Mouse (Mus musculus) yolk sac, embryonic 10.5 days (tissue): ENCODE results near the gene Tspan13.
A peak's percentile ranks its signal among the peaks of the same experiment; 100 is the strongest.

ENCODE experiments used
- DNase-seq: peaks from one replicate; pipeline ENCODE4 v3.0.0-alpha.2; 2017; ENCODE audit warnings: low spot score

The Tspan13 gene

GRCm38 (mm10) chr12:36042348-36042778 is at the start of gene Tspan13:
TSS of gene Tspan13 (minus strand) at chr12:36042500.
- peak; percentile 97 for DNase-seq

GRCm38 (mm10) chr12:36091964-36092363 is 49.7 kb upstream of the Tspan13 start:
- no peak for DNase-seq

- no peak for DNase-seq
Measured at GRCm38 (mm10) chr12:36089221-36089620, 46.9 kb upstream of the Tspan13 start.

GRCm38 (mm10) chr12:36088804-36089203 is 46.5 kb upstream of the Tspan13 start:
- DNase-seq: no peak

- no peak for DNase-seq
Measured at GRCm38 (mm10) chr12:36085380-36085779, 43.1 kb upstream of the Tspan13 start.

GRCm38 (mm10) chr12:36078101-36078899 is 36.0 kb upstream of the Tspan13 start:
- DNase-seq: no peak

DNA sequence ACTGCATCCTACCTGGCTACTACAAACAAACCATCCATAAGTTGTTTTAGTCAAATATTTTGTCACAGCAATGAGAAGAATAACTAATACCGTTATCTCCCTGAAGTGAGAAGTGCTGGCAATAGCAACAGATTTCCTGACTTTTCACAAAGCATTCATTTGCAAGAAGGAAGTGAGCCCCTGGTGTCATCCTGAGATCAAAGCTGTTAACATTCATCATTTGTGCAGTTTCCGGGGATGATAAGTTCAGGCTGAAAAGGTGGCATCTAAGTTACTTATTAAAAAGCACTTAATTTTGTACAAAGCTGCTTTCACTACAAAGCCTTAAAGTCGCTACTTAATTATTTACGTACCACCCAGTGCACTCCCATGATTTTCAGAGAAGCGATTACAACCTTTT is 30.6 kb upstream of the Tspan13 start:
- DNase-seq: no peak

- DNase-seq: no peak
Measured at GRCm38 (mm10) chr12:36070231-36070630, 27.9 kb upstream of the Tspan13 start.

DNA sequence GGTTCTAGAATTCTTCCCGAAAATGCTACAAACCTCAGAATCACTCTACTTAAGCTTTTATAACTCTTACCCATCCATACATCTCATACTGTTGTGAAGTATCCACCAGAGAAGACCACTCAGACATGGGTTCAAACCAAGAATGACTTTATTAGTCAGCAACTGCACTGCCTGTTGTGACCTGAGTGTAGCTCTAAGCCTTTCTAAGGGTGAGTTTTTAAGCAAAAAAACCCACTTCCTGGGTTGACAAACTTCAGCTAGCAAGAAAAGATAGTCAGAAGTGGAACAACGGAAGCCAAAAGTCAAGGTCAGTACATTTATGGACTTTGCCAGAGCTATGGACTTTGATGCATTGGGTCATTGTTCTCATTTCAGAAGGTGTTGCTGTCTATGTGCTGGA is 25.2 kb upstream of the Tspan13 start:
- no peak for DNase-seq

GRCm38 (mm10) chr12:36065911-36066310 is 23.6 kb upstream of the Tspan13 start:
- DNase-seq: no peak

DNA sequence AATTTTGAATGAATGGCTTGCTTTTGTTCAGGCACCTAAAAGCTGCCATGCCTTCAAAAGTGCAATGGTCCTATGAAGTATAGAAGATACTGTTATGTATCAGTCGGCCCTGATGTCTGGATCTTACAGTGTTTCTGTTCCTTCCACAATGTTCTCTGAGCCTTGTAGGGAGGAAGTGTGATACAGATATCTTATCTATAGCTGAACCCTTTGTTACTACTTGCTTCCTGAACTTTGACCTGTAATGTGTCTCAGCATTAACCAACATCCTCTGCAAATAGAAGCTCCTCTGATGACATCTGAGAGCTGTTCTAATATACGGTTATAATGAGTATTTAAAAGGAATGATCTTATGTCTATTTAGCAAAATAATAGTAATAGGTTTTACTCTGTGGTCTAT is 15.4 kb upstream of the Tspan13 start:
- peak; percentile 20 for DNase-seq

DNA sequence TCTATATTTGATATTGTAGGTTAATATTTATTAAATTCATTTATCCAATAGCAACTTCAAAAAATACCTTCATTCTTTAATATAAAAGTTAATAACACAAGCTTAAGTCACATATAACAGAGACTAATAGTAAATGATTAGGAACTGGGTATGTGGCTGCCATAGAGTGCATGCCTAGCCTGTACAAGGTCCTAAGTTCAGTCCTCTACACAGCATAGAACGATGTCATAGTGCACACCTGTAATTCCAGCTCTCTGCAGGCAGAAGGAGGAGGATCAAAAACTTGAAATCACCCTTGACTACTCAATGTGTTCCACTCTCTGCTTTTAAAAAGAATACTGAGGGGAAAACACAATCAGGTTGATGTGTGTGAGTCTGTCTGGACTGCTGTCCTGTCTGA is 8.0 kb upstream of the Tspan13 start:
- no peak for DNase-seq

DNA sequence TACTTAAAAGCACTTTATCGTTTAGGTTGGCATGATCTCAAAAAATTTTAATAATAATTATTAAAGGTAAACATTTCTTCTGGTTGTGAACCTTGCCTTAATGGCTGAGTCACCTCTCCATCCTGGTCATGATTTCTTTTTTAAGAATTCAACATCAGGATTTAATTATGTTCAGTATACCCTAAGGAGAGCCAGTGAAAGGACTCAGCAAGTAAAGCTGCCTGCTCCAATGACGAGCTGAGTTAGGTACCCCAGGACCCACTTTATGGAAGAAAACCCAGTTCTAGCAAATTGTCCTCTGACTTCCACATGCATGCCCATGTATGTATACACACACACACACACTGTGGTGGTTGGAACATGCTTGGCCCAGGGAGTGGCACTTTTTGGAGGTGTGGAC is 5.3 kb upstream of the Tspan13 start:
- no peak for DNase-seq

GRCm38 (mm10) chr12:36046196-36046595 is 3.9 kb upstream of the Tspan13 start:
- DNase-seq: no peak

GRCm38 (mm10) chr12:36044691-36045090 is 2.4 kb upstream of the Tspan13 start:
- DNase-seq: no peak

DNA sequence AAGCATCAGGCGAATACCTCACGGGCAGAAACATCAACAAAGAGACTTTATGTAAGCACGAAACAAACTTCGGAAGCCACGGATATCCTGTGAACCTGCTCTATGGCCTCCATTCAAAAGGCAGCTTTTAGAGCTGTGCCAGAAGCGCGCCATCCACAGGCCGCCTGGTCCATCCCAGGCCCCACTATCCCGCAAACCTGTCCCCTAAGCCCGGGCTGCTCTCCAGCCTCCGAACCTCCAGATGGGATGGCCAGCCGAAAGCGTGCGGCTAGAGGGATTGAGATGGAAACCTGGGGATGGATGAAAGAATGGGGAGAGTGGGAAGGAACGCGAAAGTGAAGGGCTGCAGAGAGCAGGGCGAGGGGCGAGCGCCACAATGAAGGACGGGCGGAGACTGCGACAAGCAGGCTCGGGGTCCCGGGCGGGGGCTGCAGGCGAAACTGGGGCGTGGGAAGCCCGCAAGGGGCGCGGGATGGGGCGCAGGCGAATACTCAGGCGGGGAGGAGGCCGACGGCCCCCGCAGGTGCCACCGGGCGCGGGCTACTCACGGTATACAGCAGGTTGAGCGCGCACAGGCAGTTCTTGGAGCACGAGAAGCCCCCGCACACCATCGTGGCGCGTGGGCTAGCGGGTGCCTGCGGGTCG is 475 bp downstream of the Tspan13 start:
- no peak for DNase-seq

- no peak for DNase-seq
Measured at GRCm38 (mm10) chr12:36041281-36041589, 1.1 kb downstream of the Tspan13 start.

DNA sequence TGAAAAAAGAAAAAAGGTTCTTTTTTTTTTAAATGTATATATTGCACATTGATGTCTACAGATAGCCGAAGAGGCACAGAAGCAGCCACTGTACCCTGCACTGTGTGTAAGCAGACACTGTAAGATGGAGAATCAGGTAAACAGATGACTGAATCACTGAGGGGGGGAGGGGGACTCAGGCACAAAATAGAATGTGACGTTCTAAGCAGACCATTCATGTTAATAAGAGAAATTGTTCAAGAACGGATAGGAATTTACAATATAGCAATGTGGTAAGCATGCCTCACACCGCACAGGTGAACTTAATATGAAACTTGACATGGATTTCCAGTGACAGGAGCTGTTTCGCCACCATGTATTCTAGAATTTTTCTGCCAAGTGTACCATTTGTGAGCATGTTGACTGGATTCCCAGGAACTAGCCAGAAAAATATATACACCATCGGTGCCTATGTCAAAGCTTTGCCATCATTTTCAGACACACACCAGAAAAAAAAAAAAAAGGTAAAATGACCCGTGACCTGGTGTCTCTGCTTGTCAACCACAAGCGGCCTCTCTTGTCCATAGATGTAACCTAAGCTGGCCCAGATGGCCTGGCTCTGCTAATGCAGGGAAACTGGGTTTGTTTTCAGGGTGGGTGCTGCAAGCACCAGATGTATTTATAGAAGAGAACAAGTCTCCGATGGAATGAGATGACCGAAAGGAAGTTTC is 1.6 kb downstream of the Tspan13 start:
- no peak for DNase-seq

DNA sequence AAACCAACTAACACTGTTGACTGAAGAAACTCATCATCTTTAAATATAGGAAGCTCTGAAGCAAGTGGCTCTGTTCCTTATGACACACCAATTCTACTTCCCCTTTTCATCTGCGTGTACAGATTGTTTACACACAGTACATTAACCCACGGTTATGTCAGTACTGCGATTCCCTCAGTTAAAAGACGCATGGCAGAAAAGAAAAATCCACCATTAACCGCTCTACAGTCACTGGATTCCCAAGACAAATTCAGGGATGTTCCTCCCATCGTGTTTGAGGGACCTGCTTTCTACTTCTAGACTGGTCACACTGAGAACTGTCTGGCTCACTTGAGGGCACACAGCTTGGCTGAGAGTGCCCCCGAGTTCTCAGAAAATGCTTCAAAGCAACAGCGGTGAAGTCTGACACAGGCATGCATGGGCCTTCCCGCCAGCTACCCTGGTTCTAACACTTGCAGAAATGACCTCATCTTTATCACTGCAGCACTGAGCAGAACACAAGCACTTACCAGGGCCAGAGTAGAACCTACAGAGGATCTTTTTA is 2.7 kb downstream of the Tspan13 start:
- no peak for DNase-seq

- peak; percentile 67 for DNase-seq
Measured at GRCm38 (mm10) chr12:36036776-36037175, 5.5 kb downstream of the Tspan13 start.

GRCm38 (mm10) chr12:36036121-36036520 is 6.2 kb downstream of the Tspan13 start:
- DNase-seq: no peak

DNA sequence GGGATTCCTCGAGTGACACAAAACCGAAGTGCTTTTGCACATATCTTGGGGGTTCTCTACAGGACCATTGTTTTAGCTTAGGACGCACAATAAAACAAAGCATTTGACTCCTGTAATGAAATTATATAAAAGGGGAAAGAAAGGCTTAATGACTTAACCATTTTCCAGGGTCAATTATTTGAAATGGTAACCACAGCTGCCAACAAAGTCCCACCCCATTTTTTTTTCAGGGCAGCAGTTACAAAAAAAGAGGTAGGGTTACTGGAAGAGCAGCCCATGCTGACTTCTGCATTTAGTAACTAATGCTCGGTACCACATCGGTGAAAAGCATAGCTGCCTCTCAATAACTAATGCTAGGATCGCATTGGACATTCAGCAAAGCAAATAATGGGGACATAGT is 6.8 kb downstream of the Tspan13 start:
- DNase-seq: no peak

- no peak for DNase-seq
Measured at GRCm38 (mm10) chr12:36032419-36032818, 9.9 kb downstream of the Tspan13 start.
